Mouse (Mus musculus): Measurements from ENCODE around the gene Smarca2. TPM values are rescaled to one million over a fixed set of nuclear protein-coding genes. Genes with fewer than 3 reads are reported as not detected.

The Smarca2 gene
- polyA plus RNA-seq, 2 experiments, result 3.3 to 5.3 TPM

- no peak overlapping the region for H3K4me3 ChIP-seq (ENCODE audit: insufficient read depth in 1 of 2, low read depth in 2 of 2, low read length in 2 of 2)
- no peak for DNase-seq (ENCODE audit: low read depth in 3 of 3, low spot score in 3 of 3)
- H3K9me3 ChIP-seq (ENCODE audit: control insufficient read depth, low read length), result no peaks in the 10 kb centered on the region
- no peaks in the 10 kb centered on the region for H3K27me3 ChIP-seq (ENCODE audit: control insufficient read depth, insufficient read depth, low read length)
- no peak overlapping the region for H3K9ac ChIP-seq (replicated peaks)
- H3K4me2 ChIP-seq (ENCODE audit: low read depth), result no peak overlapping the region
- no peaks in the 10 kb centered on the region for H3K36me3 ChIP-seq (replicated peaks; ENCODE audit: control insufficient read depth, insufficient read depth, low read depth)
- 8% methylated on average over 2 of the region's 2 CpGs for WGBS (ENCODE audit: insufficient replicate concordance)
- TF ChIP-seq EP300 (IDR thresholded peaks at IDR 0.05; ENCODE audit: low read depth), result no peak
- no peak for TF ChIP-seq CTCF (IDR thresholded peaks at IDR 0.05; ENCODE audit: low read depth)
- H3K4me1 ChIP-seq (replicated peaks; ENCODE audit: control insufficient read depth in 2 of 2, insufficient read depth in 2 of 2, low read length in 1 of 2), result peaks cover 0 to 2% of the 10 kb centered on the region in 2 experiments; a peak in 1 of 4 replicates
- ATAC-seq (ENCODE audit: insufficient read depth), result no peak
- H3K27ac ChIP-seq, result no peak overlapping the region
These were observed 41.3 kb downstream of the Smarca2 start for GRCm38 (mm10) chr19:26646128-26646527.

- H3K4me2 ChIP-seq (ENCODE audit: low read depth), result no peak overlapping the region
- H3K4me1 ChIP-seq (replicated peaks; ENCODE audit: control insufficient read depth in 2 of 2, insufficient read depth in 2 of 2, low read length in 1 of 2), result no peaks in the 10 kb centered on the region
- no peaks in the 10 kb centered on the region for H3K36me3 ChIP-seq (replicated peaks; ENCODE audit: control insufficient read depth, insufficient read depth, low read depth)
- ATAC-seq (ENCODE audit: insufficient read depth) (no peak), DNase-seq (ENCODE audit: low read depth in 3 of 3, low spot score in 3 of 3) (no peak)
- no peaks in the 10 kb centered on the region for H3K27me3 ChIP-seq (ENCODE audit: control insufficient read depth, insufficient read depth, low read length)
- no peak overlapping the region for H3K4me3 ChIP-seq (ENCODE audit: insufficient read depth in 1 of 2, low read depth in 2 of 2, low read length in 2 of 2)
- no peaks in the 10 kb centered on the region for H3K9me3 ChIP-seq (ENCODE audit: control insufficient read depth, low read length)
- H3K27ac ChIP-seq, result no peak overlapping the region
- TF ChIP-seq EP300 (IDR thresholded peaks at IDR 0.05; ENCODE audit: low read depth) (no peak), CTCF (IDR thresholded peaks at IDR 0.05; ENCODE audit: low read depth) (no peak)
- H3K9ac ChIP-seq (replicated peaks), result no peak overlapping the region
- WGBS (ENCODE audit: insufficient replicate concordance), result 69% methylated on average over 7 of the region's 7 CpGs
These were observed 45.9 kb downstream of the Smarca2 start for GRCm38 (mm10) chr19:26650585-26651273.

GRCm38 (mm10) chr19:26658324-26658723 is 53.5 kb downstream of the Smarca2 start:
- no peak for TF ChIP-seq EP300 (IDR thresholded peaks at IDR 0.05; ENCODE audit: low read depth)
- no peak for TF ChIP-seq CTCF (IDR thresholded peaks at IDR 0.05; ENCODE audit: low read depth)
- no peak overlapping the region for H3K27ac ChIP-seq
- H3K9me3 ChIP-seq (ENCODE audit: control insufficient read depth, low read length), result no peaks in the 10 kb centered on the region
- no peak overlapping the region for H3K4me3 ChIP-seq (ENCODE audit: insufficient read depth in 1 of 2, low read depth in 2 of 2, low read length in 2 of 2)
- H3K9ac ChIP-seq (replicated peaks), result no peak overlapping the region
- WGBS (ENCODE audit: insufficient replicate concordance), result 55% methylated on average over 7 of the region's 7 CpGs
- H3K27me3 ChIP-seq (ENCODE audit: control insufficient read depth, insufficient read depth, low read length), result no peaks in the 10 kb centered on the region
- no peak for ATAC-seq (ENCODE audit: insufficient read depth)
- H3K4me2 ChIP-seq (ENCODE audit: low read depth), result no peak overlapping the region
- H3K4me1 ChIP-seq (replicated peaks; ENCODE audit: control insufficient read depth in 2 of 2, insufficient read depth in 2 of 2, low read length in 1 of 2), result no peaks in the 10 kb centered on the region
- DNase-seq (ENCODE audit: low read depth in 3 of 3, low spot score in 3 of 3), result no peak
- no peaks in the 10 kb centered on the region for H3K36me3 ChIP-seq (replicated peaks; ENCODE audit: control insufficient read depth, insufficient read depth, low read depth)

- WGBS (ENCODE audit: insufficient replicate concordance), result 76% methylated on average over 5 of the region's 5 CpGs
These were observed 55.1 kb downstream of the Smarca2 start for GRCm38 (mm10) chr19:26659976-26660375.

GRCm38 (mm10) chr19:26661198-26661597 is 56.3 kb downstream of the Smarca2 start:
- ATAC-seq (ENCODE audit: insufficient read depth), result no peak
- H3K4me1 ChIP-seq (replicated peaks; ENCODE audit: control insufficient read depth in 2 of 2, insufficient read depth in 2 of 2, low read length in 1 of 2), result no peaks in the 10 kb centered on the region
- H3K27me3 ChIP-seq (ENCODE audit: control insufficient read depth, insufficient read depth, low read length), result no peaks in the 10 kb centered on the region
- no peak for DNase-seq (ENCODE audit: low read depth in 3 of 3, low spot score in 3 of 3)
- TF ChIP-seq EP300 (IDR thresholded peaks at IDR 0.05; ENCODE audit: low read depth) (no peak), CTCF (IDR thresholded peaks at IDR 0.05; ENCODE audit: low read depth) (no peak)
- H3K4me3 ChIP-seq (ENCODE audit: insufficient read depth in 1 of 2, low read depth in 2 of 2, low read length in 2 of 2), result no peak overlapping the region
- no peak overlapping the region for H3K27ac ChIP-seq
- H3K9me3 ChIP-seq (ENCODE audit: control insufficient read depth, low read length), result no peaks in the 10 kb centered on the region
- WGBS (ENCODE audit: insufficient replicate concordance), result 59% methylated on average over 3 of the region's 3 CpGs
- H3K4me2 ChIP-seq (ENCODE audit: low read depth), result no peak overlapping the region
- no peaks in the 10 kb centered on the region for H3K36me3 ChIP-seq (replicated peaks; ENCODE audit: control insufficient read depth, insufficient read depth, low read depth)
- no peak overlapping the region for H3K9ac ChIP-seq (replicated peaks)

More at GRCm38 (mm10) chr19:26659976-26660375, 55.1 kb downstream of the Smarca2 start:
- ATAC-seq (ENCODE audit: insufficient read depth) (no peak), DNase-seq (ENCODE audit: low read depth in 3 of 3, low spot score in 3 of 3) (no peak)
- no peaks in the 10 kb centered on the region for H3K4me1 ChIP-seq (replicated peaks; ENCODE audit: control insufficient read depth in 2 of 2, insufficient read depth in 2 of 2, low read length in 1 of 2)
- H3K27ac ChIP-seq, result no peak overlapping the region
- no peaks in the 10 kb centered on the region for H3K27me3 ChIP-seq (ENCODE audit: control insufficient read depth, insufficient read depth, low read length)
- no peak overlapping the region for H3K9ac ChIP-seq (replicated peaks)
- TF ChIP-seq EP300 (IDR thresholded peaks at IDR 0.05; ENCODE audit: low read depth), result no peak
- no peak for TF ChIP-seq CTCF (IDR thresholded peaks at IDR 0.05; ENCODE audit: low read depth)
- H3K9me3 ChIP-seq (ENCODE audit: control insufficient read depth, low read length), result no peaks in the 10 kb centered on the region
- no peaks in the 10 kb centered on the region for H3K36me3 ChIP-seq (replicated peaks; ENCODE audit: control insufficient read depth, insufficient read depth, low read depth)
- H3K4me2 ChIP-seq (ENCODE audit: low read depth), result no peak overlapping the region
- no peak overlapping the region for H3K4me3 ChIP-seq (ENCODE audit: insufficient read depth in 1 of 2, low read depth in 2 of 2, low read length in 2 of 2)

All from liver, embryonic 14.5 days (tissue).